Mouse (Mus musculus): ENCODE data around the gene Samsn1. TPM values are rescaled to one million over a fixed set of nuclear protein-coding genes. Genes with fewer than 3 reads are reported as not detected.

Samsn1 gene
- polyA plus RNA-seq, 1 experiment: 0.02 TPM

- TF ChIP-seq FOSL1 (IDR thresholded peaks at IDR 0.05; ENCODE audit: insufficient read depth, low read length, poor library complexity, severe bottlenecking) (no peak), MYOG (IDR thresholded peaks at IDR 0.05; ENCODE audit: control insufficient read depth, extremely low read depth, insufficient read length) (no peak), CEBPB (IDR thresholded peaks at IDR 0.05; ENCODE audit: low read depth) (no peak), MAX (IDR thresholded peaks at IDR 0.05) (no peak), MYOD1 (IDR thresholded peaks at IDR 0.05; ENCODE audit: control insufficient read depth, insufficient read length, low read depth) (no peak), USF1 (IDR thresholded peaks at IDR 0.05; ENCODE audit: low read depth) (no peak), CTCF (IDR thresholded peaks at IDR 0.05; ENCODE audit: control insufficient read depth, insufficient read depth, insufficient read length) (no peak)
These were observed 19.8 kb downstream of the Samsn1 start for GRCm38 (mm10) chr16:76002287-76002686.

GRCm38 (mm10) chr16:76001788-76002187 is 20.3 kb downstream of the Samsn1 start:
- Histone ChIP-seq H3K79me2 (ENCODE audit: control insufficient read depth, insufficient read depth) (no peaks in the 10 kb centered on the region), H3K79me3 (ENCODE audit: low read depth) (no peaks in the 10 kb centered on the region), H3K4me3 (ENCODE audit: insufficient read depth, poor library complexity, severe bottlenecking) (no peak overlapping the region), H3K36me3 (ENCODE audit: control insufficient read depth, insufficient read depth) (no peaks in the 10 kb centered on the region), H3ac (ENCODE audit: control insufficient read depth, insufficient read length, low read depth) (no peak overlapping the region), H3K27me3 (ENCODE audit: control insufficient read depth, insufficient read depth, insufficient read length) (no peaks in the 10 kb centered on the region)
- no peak for TF ChIP-seq CEBPB (IDR thresholded peaks at IDR 0.05; ENCODE audit: low read depth)
- no peak for TF ChIP-seq MYOG (IDR thresholded peaks at IDR 0.05; ENCODE audit: control insufficient read depth, extremely low read depth, insufficient read length)
- no peak for TF ChIP-seq MYOD1 (IDR thresholded peaks at IDR 0.05; ENCODE audit: control insufficient read depth, insufficient read length, low read depth)
- no peak for TF ChIP-seq MAX (IDR thresholded peaks at IDR 0.05)
- no peak for TF ChIP-seq USF1 (IDR thresholded peaks at IDR 0.05; ENCODE audit: low read depth)
- no peak for TF ChIP-seq FOSL1 (IDR thresholded peaks at IDR 0.05; ENCODE audit: insufficient read depth, low read length, poor library complexity, severe bottlenecking)
- no peak for TF ChIP-seq CTCF (IDR thresholded peaks at IDR 0.05; ENCODE audit: control insufficient read depth, insufficient read depth, insufficient read length)

More at GRCm38 (mm10) chr16:76002287-76002686, 19.8 kb downstream of the Samsn1 start:
- Histone ChIP-seq H3K27me3 (ENCODE audit: control insufficient read depth, insufficient read depth, insufficient read length) (no peaks in the 10 kb centered on the region), H3K79me2 (ENCODE audit: control insufficient read depth, insufficient read depth) (no peaks in the 10 kb centered on the region), H3K4me3 (ENCODE audit: insufficient read depth, poor library complexity, severe bottlenecking) (no peak overlapping the region), H3ac (ENCODE audit: control insufficient read depth, insufficient read length, low read depth) (no peak overlapping the region), H3K79me3 (ENCODE audit: low read depth) (no peaks in the 10 kb centered on the region), H3K36me3 (ENCODE audit: control insufficient read depth, insufficient read depth) (no peaks in the 10 kb centered on the region)

- TF ChIP-seq MYOD1 (IDR thresholded peaks at IDR 0.05; ENCODE audit: control insufficient read depth, insufficient read length, low read depth): no peak
- TF ChIP-seq MAX (IDR thresholded peaks at IDR 0.05): no peak
- no peak for TF ChIP-seq USF1 (IDR thresholded peaks at IDR 0.05; ENCODE audit: low read depth)
- no peak for TF ChIP-seq FOSL1 (IDR thresholded peaks at IDR 0.05; ENCODE audit: insufficient read depth, low read length, poor library complexity, severe bottlenecking)
- TF ChIP-seq MYOG (IDR thresholded peaks at IDR 0.05; ENCODE audit: control insufficient read depth, extremely low read depth, insufficient read length): no peak
- Histone ChIP-seq H3K36me3 (ENCODE audit: control insufficient read depth, insufficient read depth) (no peaks in the 10 kb centered on the region), H3K27me3 (ENCODE audit: control insufficient read depth, insufficient read depth, insufficient read length) (no peaks in the 10 kb centered on the region), H3K79me2 (ENCODE audit: control insufficient read depth, insufficient read depth) (no peaks in the 10 kb centered on the region), H3K79me3 (ENCODE audit: low read depth) (no peaks in the 10 kb centered on the region), H3K4me3 (ENCODE audit: insufficient read depth, poor library complexity, severe bottlenecking) (no peak overlapping the region), H3ac (ENCODE audit: control insufficient read depth, insufficient read length, low read depth) (no peak overlapping the region)
These were observed 22.0 kb downstream of the Samsn1 start for GRCm38 (mm10) chr16:76000127-76000526.

GRCm38 (mm10) chr16:75990173-75990572 is 31.9 kb downstream of the Samsn1 start:
- Histone ChIP-seq H3K79me2 (ENCODE audit: control insufficient read depth, insufficient read depth) (no peaks in the 10 kb centered on the region), H3K27me3 (ENCODE audit: control insufficient read depth, insufficient read depth, insufficient read length) (no peaks in the 10 kb centered on the region), H3K36me3 (ENCODE audit: control insufficient read depth, insufficient read depth) (no peaks in the 10 kb centered on the region), H3K4me3 (ENCODE audit: insufficient read depth, poor library complexity, severe bottlenecking) (no peak overlapping the region), H3ac (ENCODE audit: control insufficient read depth, insufficient read length, low read depth) (no peak overlapping the region), H3K79me3 (ENCODE audit: low read depth) (no peaks in the 10 kb centered on the region)
- TF ChIP-seq FOSL1 (IDR thresholded peaks at IDR 0.05; ENCODE audit: insufficient read depth, low read length, poor library complexity, severe bottlenecking): no peak
- TF ChIP-seq MYOG (IDR thresholded peaks at IDR 0.05; ENCODE audit: control insufficient read depth, extremely low read depth, insufficient read length): no peak
- no peak for TF ChIP-seq MAX (IDR thresholded peaks at IDR 0.05)
- TF ChIP-seq CTCF (IDR thresholded peaks at IDR 0.05; ENCODE audit: control insufficient read depth, insufficient read depth, insufficient read length): no peak
- TF ChIP-seq USF1 (IDR thresholded peaks at IDR 0.05; ENCODE audit: low read depth): no peak
- no peak for TF ChIP-seq CEBPB (IDR thresholded peaks at IDR 0.05; ENCODE audit: low read depth)
- TF ChIP-seq MYOD1 (IDR thresholded peaks at IDR 0.05; ENCODE audit: control insufficient read depth, insufficient read length, low read depth): no peak

GRCm38 (mm10) chr16:75983831-75984230 is 38.2 kb downstream of the Samsn1 start:
- Histone ChIP-seq H3K27me3 (ENCODE audit: control insufficient read depth, insufficient read depth, insufficient read length) (no peaks in the 10 kb centered on the region), H3ac (ENCODE audit: control insufficient read depth, insufficient read length, low read depth) (no peak overlapping the region), H3K79me3 (ENCODE audit: low read depth) (no peaks in the 10 kb centered on the region), H3K36me3 (ENCODE audit: control insufficient read depth, insufficient read depth) (no peaks in the 10 kb centered on the region), H3K79me2 (ENCODE audit: control insufficient read depth, insufficient read depth) (no peaks in the 10 kb centered on the region), H3K4me3 (ENCODE audit: insufficient read depth, poor library complexity, severe bottlenecking) (no peak overlapping the region)
- TF ChIP-seq CTCF (IDR thresholded peaks at IDR 0.05; ENCODE audit: control insufficient read depth, insufficient read depth, insufficient read length) (no peak), MAX (IDR thresholded peaks at IDR 0.05) (no peak)

- H3K36me3 ChIP-seq (ENCODE audit: control insufficient read depth, insufficient read depth): no peaks in the 10 kb centered on the region
- no peaks in the 10 kb centered on the region for H3K27me3 ChIP-seq (ENCODE audit: control insufficient read depth, insufficient read depth, insufficient read length)
- no peak overlapping the region for H3ac ChIP-seq (ENCODE audit: control insufficient read depth, insufficient read length, low read depth)
- TF ChIP-seq USF1 (IDR thresholded peaks at IDR 0.05; ENCODE audit: low read depth): no peak
- TF ChIP-seq CTCF (IDR thresholded peaks at IDR 0.05; ENCODE audit: control insufficient read depth, insufficient read depth, insufficient read length): no peak
- no peak for TF ChIP-seq FOSL1 (IDR thresholded peaks at IDR 0.05; ENCODE audit: insufficient read depth, low read length, poor library complexity, severe bottlenecking)
- no peak for TF ChIP-seq MYOG (IDR thresholded peaks at IDR 0.05; ENCODE audit: control insufficient read depth, extremely low read depth, insufficient read length)
- no peak for TF ChIP-seq MAX (IDR thresholded peaks at IDR 0.05)
- no peak for TF ChIP-seq CEBPB (IDR thresholded peaks at IDR 0.05; ENCODE audit: low read depth)
- no peak for TF ChIP-seq MYOD1 (IDR thresholded peaks at IDR 0.05; ENCODE audit: control insufficient read depth, insufficient read length, low read depth)
- no peak overlapping the region for H3K4me3 ChIP-seq (ENCODE audit: insufficient read depth, poor library complexity, severe bottlenecking)
- H3K79me3 ChIP-seq (ENCODE audit: low read depth): no peaks in the 10 kb centered on the region
- no peaks in the 10 kb centered on the region for H3K79me2 ChIP-seq (ENCODE audit: control insufficient read depth, insufficient read depth)
These were observed 42.7 kb downstream of the Samsn1 start for GRCm38 (mm10) chr16:75979381-75979780.

All from C2C12 (cell line).